Mouse (Mus musculus): ENCODE measurements around the gene Snn. TPM values are rescaled to one million over a fixed set of nuclear protein-coding genes. Genes with fewer than 3 reads are reported as not detected.

Gene Snn
- polyA plus RNA-seq, 1 experiment from 2014 or later, result 42.9 TPM

DNA sequence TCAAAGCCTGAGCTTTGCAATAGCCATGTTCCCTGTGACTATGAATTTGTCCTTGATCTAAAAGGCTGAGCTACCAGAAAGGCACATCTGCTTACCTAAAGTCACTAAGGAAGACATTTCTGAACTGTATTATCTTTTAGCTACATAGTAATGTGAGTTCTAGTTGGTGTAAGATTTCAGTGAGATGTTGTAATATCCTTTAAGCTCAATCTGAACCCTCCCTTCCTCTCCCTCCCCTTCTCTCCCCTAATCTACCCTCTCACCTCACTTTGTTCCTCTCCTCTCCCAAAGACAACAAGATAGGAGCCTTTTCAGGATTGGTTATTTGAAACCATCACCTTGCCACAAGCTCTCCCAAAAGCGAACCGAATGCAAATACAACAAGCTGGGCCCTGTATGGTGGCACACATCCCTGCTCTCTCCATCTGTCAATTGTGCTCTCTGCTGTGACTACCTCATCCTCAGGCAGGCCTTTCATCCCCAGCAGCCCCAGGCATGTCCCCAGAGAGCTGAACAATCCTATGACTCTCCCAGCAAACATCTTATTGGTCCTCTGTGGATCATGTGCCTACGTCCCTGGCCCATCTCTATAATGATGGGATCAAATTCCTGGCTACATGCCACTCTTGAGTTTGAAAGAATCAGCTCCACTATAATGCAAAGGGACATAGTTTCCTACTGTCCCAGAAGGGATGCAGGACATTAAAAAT, 39.2 kb upstream of the Snn start:
- no peaks in the 10 kb centered on the region for H3K36me3 ChIP-seq (ENCODE audit: control insufficient read depth, insufficient read depth, low read length)
- ATAC-seq (ENCODE audit: low read depth), result peak; percentile 67
- H3K4me1 ChIP-seq (replicated peaks; ENCODE audit: control insufficient read depth, insufficient read depth, low read length), result no peaks in the 10 kb centered on the region
- no peaks in the 10 kb centered on the region for H3K9me3 ChIP-seq (ENCODE audit: control insufficient read depth, low read length)
- H3K27ac ChIP-seq (ENCODE audit: low read length), result no peak overlapping the region
- no peaks in the 10 kb centered on the region for H3K27me3 ChIP-seq (ENCODE audit: control insufficient read depth, insufficient read depth, low read depth, low read length)
- H3K4me3 ChIP-seq (ENCODE audit: low read length), result no peak overlapping the region
- 58% methylated on average over 3 of the region's 3 CpGs for WGBS
- H3K9ac ChIP-seq (ENCODE audit: low read length), result no peak overlapping the region
- no peak overlapping the region for H3K4me2 ChIP-seq (ENCODE audit: low read depth, low read length)

DNA sequence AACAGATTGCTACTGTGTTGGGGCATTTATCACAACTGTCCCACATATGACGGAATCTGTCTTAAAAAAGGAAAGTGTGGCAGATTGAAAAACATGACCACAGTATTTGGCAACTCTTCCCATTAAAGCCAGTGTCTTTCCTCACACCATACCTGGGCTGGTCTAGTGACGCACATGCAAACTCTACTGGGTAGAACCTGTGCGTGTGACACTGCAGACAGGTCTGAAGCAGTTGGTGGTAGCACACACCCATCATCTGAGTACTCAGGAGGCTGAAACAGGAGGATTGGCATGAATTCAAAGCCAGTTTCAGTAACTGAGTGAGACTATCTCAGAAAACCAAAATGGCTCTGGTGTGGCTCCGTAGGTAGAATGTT, 38.6 kb upstream of the Snn start:
- H3K4me2 ChIP-seq (ENCODE audit: low read depth, low read length), result no peak overlapping the region
- no peaks in the 10 kb centered on the region for H3K9me3 ChIP-seq (ENCODE audit: control insufficient read depth, low read length)
- no peak for ATAC-seq (ENCODE audit: low read depth)
- no peaks in the 10 kb centered on the region for H3K36me3 ChIP-seq (ENCODE audit: control insufficient read depth, insufficient read depth, low read length)
- no peak overlapping the region for H3K27ac ChIP-seq (ENCODE audit: low read length)
- 81% methylated on average over 4 of the region's 4 CpGs for WGBS
- H3K27me3 ChIP-seq (ENCODE audit: control insufficient read depth, insufficient read depth, low read depth, low read length), result no peaks in the 10 kb centered on the region
- H3K4me1 ChIP-seq (replicated peaks; ENCODE audit: control insufficient read depth, insufficient read depth, low read length), result no peaks in the 10 kb centered on the region
- no peak overlapping the region for H3K9ac ChIP-seq (ENCODE audit: low read length)
- H3K4me3 ChIP-seq (ENCODE audit: low read length), result no peak overlapping the region

GRCm38 (mm10) chr16:11023618-11024017, 37.1 kb upstream of the Snn start:
- Histone ChIP-seq H3K27ac (ENCODE audit: low read length) (no peak overlapping the region), H3K27me3 (ENCODE audit: control insufficient read depth, insufficient read depth, low read depth, low read length) (no peaks in the 10 kb centered on the region), H3K9me3 (ENCODE audit: control insufficient read depth, low read length) (no peaks in the 10 kb centered on the region), H3K36me3 (ENCODE audit: control insufficient read depth, insufficient read depth, low read length) (no peaks in the 10 kb centered on the region), H3K4me2 (ENCODE audit: low read depth, low read length) (no peak overlapping the region), H3K4me1 (replicated peaks; ENCODE audit: control insufficient read depth, insufficient read depth, low read length) (no peaks in the 10 kb centered on the region), H3K4me3 (ENCODE audit: low read length) (no peak overlapping the region), H3K9ac (ENCODE audit: low read length) (no peak overlapping the region)
- WGBS, result 62% methylated on average over 5 of the region's 5 CpGs
- ATAC-seq (ENCODE audit: low read depth), result no peak

DNA sequence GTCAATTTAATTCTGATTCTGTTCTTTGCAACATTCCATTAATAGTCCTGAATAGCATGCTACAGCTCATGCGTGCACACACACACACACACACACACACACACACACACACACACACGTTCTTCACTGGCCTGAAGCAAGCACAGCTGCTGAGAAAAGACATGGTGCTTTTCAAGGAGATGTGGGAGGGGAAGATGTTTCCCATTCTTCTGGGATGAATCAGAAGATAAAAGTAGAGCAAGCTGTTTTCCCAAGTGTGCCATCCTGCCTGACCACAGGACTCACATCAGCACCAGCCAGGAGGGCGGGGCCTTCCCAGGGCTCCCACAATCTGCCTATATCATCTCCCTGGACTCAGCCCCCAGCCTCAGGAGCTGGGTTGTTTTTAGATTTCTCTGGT, 35.9 kb upstream of the Snn start:
- no peaks in the 10 kb centered on the region for H3K4me1 ChIP-seq (replicated peaks; ENCODE audit: control insufficient read depth, insufficient read depth, low read length)
- no peaks in the 10 kb centered on the region for H3K36me3 ChIP-seq (ENCODE audit: control insufficient read depth, insufficient read depth, low read length)
- ATAC-seq (ENCODE audit: low read depth), result no peak
- no peaks in the 10 kb centered on the region for H3K9me3 ChIP-seq (ENCODE audit: control insufficient read depth, low read length)
- H3K4me2 ChIP-seq (ENCODE audit: low read depth, low read length), result no peak overlapping the region
- no peaks in the 10 kb centered on the region for H3K27me3 ChIP-seq (ENCODE audit: control insufficient read depth, insufficient read depth, low read depth, low read length)
- no peak overlapping the region for H3K9ac ChIP-seq (ENCODE audit: low read length)
- H3K27ac ChIP-seq (ENCODE audit: low read length), result no peak overlapping the region
- WGBS, result 64% methylated on average over 3 of the region's 3 CpGs
- H3K4me3 ChIP-seq (ENCODE audit: low read length), result no peak overlapping the region

- no peaks in the 10 kb centered on the region for H3K27me3 ChIP-seq (ENCODE audit: control insufficient read depth, insufficient read depth, low read depth, low read length)
- ATAC-seq (ENCODE audit: low read depth), result no peak
- no peaks in the 10 kb centered on the region for H3K9me3 ChIP-seq (ENCODE audit: control insufficient read depth, low read length)
- no peak overlapping the region for H3K9ac ChIP-seq (ENCODE audit: low read length)
- no peak overlapping the region for H3K27ac ChIP-seq (ENCODE audit: low read length)
- 72% methylated on average over 7 of the region's 7 CpGs for WGBS
- H3K4me3 ChIP-seq (ENCODE audit: low read length), result no peak overlapping the region
- no peak overlapping the region for H3K4me2 ChIP-seq (ENCODE audit: low read depth, low read length)
- H3K36me3 ChIP-seq (ENCODE audit: control insufficient read depth, insufficient read depth, low read length), result no peaks in the 10 kb centered on the region
- H3K4me1 ChIP-seq (replicated peaks; ENCODE audit: control insufficient read depth, insufficient read depth, low read length), result no peaks in the 10 kb centered on the region
These were observed 32.5 kb upstream of the Snn start for GRCm38 (mm10) chr16:11028206-11028605.

DNA sequence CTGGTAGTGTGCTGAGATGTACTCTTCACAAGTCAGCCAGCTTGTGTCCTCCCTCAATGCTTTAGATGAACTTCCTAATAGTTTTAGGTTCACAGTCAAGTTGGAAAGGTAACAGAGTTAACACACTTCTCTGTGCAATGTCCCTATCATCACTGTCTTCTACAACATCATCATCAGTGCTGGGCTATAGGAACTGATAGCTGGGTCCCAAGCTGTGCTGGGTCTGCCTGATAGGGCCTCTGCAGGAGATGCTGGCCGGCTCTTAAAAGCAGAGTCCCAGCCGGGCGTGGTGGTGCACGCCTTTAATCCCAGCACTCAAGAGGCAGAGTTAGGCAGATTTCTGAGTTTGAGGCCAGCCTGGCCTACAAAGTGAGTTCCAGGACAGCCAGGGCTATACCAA, 29.9 kb upstream of the Snn start:
- Histone ChIP-seq H3K9ac (ENCODE audit: low read length) (no peak overlapping the region), H3K9me3 (ENCODE audit: control insufficient read depth, low read length) (no peaks in the 10 kb centered on the region), H3K27me3 (ENCODE audit: control insufficient read depth, insufficient read depth, low read depth, low read length) (no peaks in the 10 kb centered on the region), H3K4me3 (ENCODE audit: low read length) (no peak overlapping the region), H3K4me1 (replicated peaks; ENCODE audit: control insufficient read depth, insufficient read depth, low read length) (no peaks in the 10 kb centered on the region), H3K4me2 (ENCODE audit: low read depth, low read length) (no peak overlapping the region), H3K36me3 (ENCODE audit: control insufficient read depth, insufficient read depth, low read length) (no peaks in the 10 kb centered on the region), H3K27ac (ENCODE audit: low read length) (no peak overlapping the region)
- 72% methylated on average over 4 of the region's 4 CpGs for WGBS
- ATAC-seq (ENCODE audit: low read depth), result no peak

DNA sequence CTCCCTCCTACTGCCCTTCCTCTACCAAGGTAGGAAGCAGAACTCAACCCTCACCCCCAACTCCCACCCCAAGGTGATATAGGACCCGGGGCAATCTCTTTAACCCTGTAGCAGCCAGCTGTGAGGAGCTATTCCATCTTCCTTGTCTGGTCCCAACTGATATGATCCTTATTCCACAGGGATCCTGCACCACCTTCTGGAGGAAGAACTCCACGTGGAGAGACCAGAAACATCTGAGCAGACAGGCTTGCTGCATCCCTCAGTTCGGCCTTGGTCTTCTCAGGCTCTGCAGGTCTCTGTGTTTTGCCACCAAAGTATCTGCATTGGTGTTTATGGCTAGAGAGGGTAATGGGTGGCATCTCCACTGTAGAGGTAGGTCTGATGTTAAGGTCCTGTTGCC, 29.4 kb upstream of the Snn start:
- no peak overlapping the region for H3K4me2 ChIP-seq (ENCODE audit: low read depth, low read length)
- H3K27me3 ChIP-seq (ENCODE audit: control insufficient read depth, insufficient read depth, low read depth, low read length), result no peaks in the 10 kb centered on the region
- H3K9me3 ChIP-seq (ENCODE audit: control insufficient read depth, low read length), result no peaks in the 10 kb centered on the region
- no peaks in the 10 kb centered on the region for H3K4me1 ChIP-seq (replicated peaks; ENCODE audit: control insufficient read depth, insufficient read depth, low read length)
- H3K4me3 ChIP-seq (ENCODE audit: low read length), result no peak overlapping the region
- H3K9ac ChIP-seq (ENCODE audit: low read length), result no peak overlapping the region
- no peaks in the 10 kb centered on the region for H3K36me3 ChIP-seq (ENCODE audit: control insufficient read depth, insufficient read depth, low read length)
- H3K27ac ChIP-seq (ENCODE audit: low read length), result no peak overlapping the region
- WGBS, result 34% methylated on average over 3 of the region's 3 CpGs
- ATAC-seq (ENCODE audit: low read depth), result no peak

DNA sequence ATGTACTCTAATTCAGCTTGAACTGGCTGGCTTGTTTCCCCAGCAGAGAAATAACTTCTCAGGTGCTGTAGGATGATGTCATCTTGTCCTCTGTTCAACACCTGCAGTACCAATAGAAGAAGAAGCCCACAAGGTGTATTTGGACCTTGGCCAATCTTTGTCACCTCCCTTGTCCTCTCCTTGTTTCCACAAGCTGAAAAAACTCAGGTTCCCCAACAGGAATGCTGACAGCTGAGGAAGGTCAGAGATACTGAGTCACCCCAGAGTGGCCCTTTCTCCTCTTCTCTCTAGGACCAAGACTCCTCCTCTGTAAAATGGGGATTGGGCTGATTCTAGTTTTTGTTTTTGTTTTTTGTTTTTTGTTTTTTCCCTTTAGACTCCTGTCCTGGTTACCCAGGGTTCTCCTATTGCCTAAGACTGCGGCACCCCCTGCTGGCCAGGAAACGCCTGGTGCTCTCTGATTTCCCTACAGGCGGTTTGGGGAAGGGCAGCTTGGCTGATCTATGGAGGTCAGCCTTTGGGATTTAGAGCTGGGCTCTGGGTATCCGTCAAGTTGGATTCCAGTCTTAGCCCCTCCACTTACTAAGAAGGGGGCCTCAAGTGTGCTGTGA, 26.4 kb upstream of the Snn start:
- peak; percentile 73 for ATAC-seq (ENCODE audit: low read depth)
- H3K27me3 ChIP-seq (ENCODE audit: control insufficient read depth, insufficient read depth, low read depth, low read length), result no peaks in the 10 kb centered on the region
- H3K9ac ChIP-seq (ENCODE audit: low read length), result no peak overlapping the region
- no peaks in the 10 kb centered on the region for H3K4me1 ChIP-seq (replicated peaks; ENCODE audit: control insufficient read depth, insufficient read depth, low read length)
- H3K4me2 ChIP-seq (ENCODE audit: low read depth, low read length), result no peak overlapping the region
- WGBS, result 2% methylated on average over 4 of the region's 4 CpGs
- H3K27ac ChIP-seq (ENCODE audit: low read length), result no peak overlapping the region
- no peaks in the 10 kb centered on the region for H3K36me3 ChIP-seq (ENCODE audit: control insufficient read depth, insufficient read depth, low read length)
- H3K9me3 ChIP-seq (ENCODE audit: control insufficient read depth, low read length), result no peaks in the 10 kb centered on the region
- no peak overlapping the region for H3K4me3 ChIP-seq (ENCODE audit: low read length)

GRCm38 (mm10) chr16:11035273-11035672, 25.5 kb upstream of the Snn start:
- H3K4me2 ChIP-seq (ENCODE audit: low read depth, low read length), result no peak overlapping the region
- H3K9ac ChIP-seq (ENCODE audit: low read length), result no peak overlapping the region
- H3K4me1 ChIP-seq (replicated peaks; ENCODE audit: control insufficient read depth, insufficient read depth, low read length), result no peaks in the 10 kb centered on the region
- ATAC-seq (ENCODE audit: low read depth), result no peak
- no peaks in the 10 kb centered on the region for H3K9me3 ChIP-seq (ENCODE audit: control insufficient read depth, low read length)
- no peaks in the 10 kb centered on the region for H3K27me3 ChIP-seq (ENCODE audit: control insufficient read depth, insufficient read depth, low read depth, low read length)
- H3K36me3 ChIP-seq (ENCODE audit: control insufficient read depth, insufficient read depth, low read length), result no peaks in the 10 kb centered on the region
- H3K27ac ChIP-seq (ENCODE audit: low read length), result no peak overlapping the region
- WGBS, result 79% methylated on average over 9 of the region's 9 CpGs
- no peak overlapping the region for H3K4me3 ChIP-seq (ENCODE audit: low read length)

All from lung, embryonic 16.5 days (tissue).